ENCODE assay signal across 17 mouse cellular contexts in genomic region chr3:121689029-121689428, GRCm38 (mm10). TPM values are rescaled to one million over a fixed set of nuclear protein-coding genes. Genes with fewer than 3 reads are reported as not detected.
"Had no signal": no experiment of that assay in that cellular context is flagged by ENCODE, and none has a peak within 500 bp of the region (broad histone marks: within the 10 kb centered on the region; RNA-seq: fewer than 3 reads in every experiment).

No protein-coding gene starts in this region.

- DNase-seq: kidney, adult 8-10 months; kidney, postnatal 25 days; lung, adult 2 months; lung, postnatal 36 days; right cerebral cortex, postnatal 14 days had no signal

RNA-seq across cellular contexts. Expression of gene 4930432M17Rik, which starts 18.5 kb away (rescaled TPM):
- polyA plus RNA-seq: kidney, embryonic 16.5 days; limb, embryonic 10.5 days; limb, embryonic 14.5 days; liver, embryonic 11.5 days; liver, embryonic 15.5 days; lung, adult 2 months; lung, postnatal 0 days; midbrain, embryonic 13.5 days; midbrain, postnatal 0 days; neural tube, embryonic 12.5 days; spleen, adult 2 months; stomach, embryonic 15.5 days; testis, adult 2 months had no signal
